Mouse (Mus musculus) intestine, postnatal 0 days (tissue): Measurements from ENCODE around the gene Hacl1. TPM values are rescaled to one million over a fixed set of nuclear protein-coding genes. Genes with fewer than 3 reads are reported as not detected.
"Not testable (repeated sequence)": the region's sequence is repeated elsewhere in the genome, so short reads cannot be mapped to it uniquely, and the experiment has no call there.

ENCODE experiments used
- ATAC-seq: fragments of 200-750 bp; cut with Nextera tagmentation; 2 replicates; pipeline ENCODE4 v1.8.0; 2017; ENCODE audit warnings: mild to moderate bottlenecking, moderate TSS enrichment, moderate library complexity
- H3K27ac ChIP-seq: fragments of 300-500 bp; sonication (generic); 2 replicates; pipeline ENCODE4 v1.5.1; 2014; ENCODE audit warnings: mild to moderate bottlenecking, low read depth, low read length, moderate library complexity
- H3K27me3 ChIP-seq: fragments of 300-500 bp; sonication (generic); replicated peaks from 2 replicates; pipeline ENCODE4 v1.6.1; 2014; ENCODE audit warnings: low read length, mixed read lengths; ENCODE audit not compliant: control insufficient read depth, insufficient read depth
- H3K36me3 ChIP-seq: fragments of 300-500 bp; sonication (generic); 2 replicates; pipeline ENCODE4 v1.6.1; 2014; ENCODE audit warnings: mild to moderate bottlenecking, moderate library complexity; ENCODE audit not compliant: control insufficient read depth, insufficient read depth
- H3K4me1 ChIP-seq: fragments of 300-500 bp; sonication (generic); replicated peaks from 2 replicates; pipeline ENCODE4 v1.6.1; 2014; ENCODE audit warnings: antibody characterized with exemption, low read length, mixed read lengths; ENCODE audit not compliant: control insufficient read depth, insufficient read depth
- H3K4me2 ChIP-seq: fragments of 300-500 bp; sonication (generic); replicated peaks from 2 replicates; pipeline ENCODE4 v1.6.1; 2014; ENCODE audit warnings: low read depth, mild to moderate bottlenecking, moderate library complexity
- H3K4me3 ChIP-seq: fragments of 300-500 bp; sonication (generic); 2 replicates; pipeline ENCODE4 v1.5.1; 2014; ENCODE audit warnings: low read depth, low read length
- H3K9ac ChIP-seq: fragments of 300-500 bp; sonication (generic); 2 replicates; pipeline ENCODE4 v1.6.1; 2014; ENCODE audit warnings: mild to moderate bottlenecking, low read depth, low read length
- H3K9me3 ChIP-seq: fragments of 300-500 bp; sonication (generic); 2 replicates; pipeline ENCODE4 v1.6.1; 2016; ENCODE audit warnings: mixed run types; ENCODE audit not compliant: control insufficient read depth
- CTCF ChIP-seq: sonication (generic); IDR thresholded peaks from 2 replicates; pipeline ENCODE4 v1.5.1; 2016; ENCODE audit warnings: low read depth, mild to moderate bottlenecking, control low read depth, antibody characterized with exemption, moderate library complexity
- WGBS: fragments of 180-500 bp; shearing (Covaris S2); extraction: QIAGEN DNeasy Blood & Tissue Kit; methylation state at CpG from one replicate; pipeline ENCODE4 v1.1.7; 2014; 5-methylcytosine and 5-hydroxymethylcytosine counted together
- polyA plus RNA-seq: library from polyadenylated mRNA; unstranded; fragments of >200 nt; fragmentation: Nextera tagmentation; extraction: Ambion mirVana; gene quantifications from 2 replicates; pipeline ENCODE4 v1.2.1, GENCODE M21; 2015

The Hacl1 gene
- polyA plus RNA-seq, 1 experiment from 2014 or later, result 35.5 TPM

DNA sequence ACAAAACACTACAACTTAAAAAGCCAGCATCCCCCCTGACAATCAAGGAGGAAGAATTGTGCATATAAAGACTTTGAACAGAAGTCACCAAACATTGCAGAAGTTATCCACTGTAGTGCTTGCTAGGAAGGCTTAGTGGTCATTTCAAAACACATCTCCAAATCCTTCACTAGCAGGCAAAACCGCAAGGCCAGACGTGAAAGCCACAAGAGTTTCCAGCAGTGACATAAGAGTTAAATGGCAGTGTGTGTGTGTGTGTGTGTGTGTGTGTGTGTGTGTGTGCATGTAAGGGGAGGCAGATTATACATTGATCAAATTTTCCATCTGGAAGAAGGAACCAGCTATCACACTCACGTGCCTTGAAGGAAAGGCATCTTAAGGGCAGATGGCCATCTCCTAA, 23.1 kb downstream of the Hacl1 start:
- no peaks in the 10 kb centered on the region for H3K9me3 ChIP-seq
- H3K4me2 ChIP-seq, result no peak overlapping the region
- H3K4me1 ChIP-seq, result no peaks in the 10 kb centered on the region
- H3K9ac ChIP-seq, result no peak overlapping the region
- WGBS, result 80% methylated on average over 3 of the region's 3 CpGs
- ATAC-seq, result no peak
- no peak overlapping the region for H3K27ac ChIP-seq
- no peak overlapping the region for H3K4me3 ChIP-seq
- H3K27me3 ChIP-seq, result no peaks in the 10 kb centered on the region
- H3K36me3 ChIP-seq, result peaks cover 10% of the 10 kb centered on the region; the same call in 1 of the 2 replicates
- TF ChIP-seq CTCF, result no peak

DNA sequence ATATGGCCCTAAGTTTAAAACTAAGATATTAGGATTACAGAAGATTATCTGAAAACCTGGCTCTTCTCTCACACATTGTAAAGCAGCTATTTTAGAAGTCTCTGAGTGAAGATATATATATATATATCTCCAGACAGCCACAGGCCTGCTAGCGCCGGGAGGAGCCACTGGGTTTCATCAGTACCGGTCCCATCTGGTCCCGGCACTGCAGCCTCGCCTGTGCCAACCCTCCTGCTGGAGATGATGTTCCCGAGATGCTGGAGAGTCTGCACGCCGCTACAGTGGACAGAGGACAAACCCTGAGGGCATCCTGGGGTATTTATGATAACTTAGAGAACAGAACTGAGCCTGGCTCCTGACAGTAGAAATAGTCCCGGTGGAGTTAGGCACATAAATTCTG, 23.9 kb downstream of the Hacl1 start:
- Histone ChIP-seq H3K27ac (no peak overlapping the region), H3K4me3 (no peak overlapping the region), H3K4me2 (no peak overlapping the region), H3K9me3 (no peaks in the 10 kb centered on the region), H3K9ac (no peak overlapping the region), H3K36me3 (peaks cover 15% of the 10 kb centered on the region; the same call in 1 of the 2 replicates), H3K27me3 (no peaks in the 10 kb centered on the region), H3K4me1 (no peaks in the 10 kb centered on the region)
- no peak for TF ChIP-seq CTCF
- 87% methylated on average over 9 of the region's 9 CpGs for WGBS
- ATAC-seq, result no peak

GRCm38 (mm10) chr14:31613671-31614070, 27.4 kb downstream of the Hacl1 start:
- no peaks in the 10 kb centered on the region for H3K9me3 ChIP-seq
- no peak overlapping the region for H3K27ac ChIP-seq
- no peak for TF ChIP-seq CTCF
- H3K9ac ChIP-seq, result no peak overlapping the region
- H3K36me3 ChIP-seq, result peaks cover 5% of the 10 kb centered on the region; the same call in 1 of the 2 replicates
- no peak overlapping the region for H3K4me3 ChIP-seq
- WGBS, result 79% methylated on average over 5 of the region's 5 CpGs
- H3K4me2 ChIP-seq, result no peak overlapping the region
- H3K4me1 ChIP-seq, result no peaks in the 10 kb centered on the region
- no peaks in the 10 kb centered on the region for H3K27me3 ChIP-seq
- ATAC-seq, result no peak

GRCm38 (mm10) chr14:31611986-31612385, 29.1 kb downstream of the Hacl1 start:
- 69% methylated on average over 4 of the region's 4 CpGs for WGBS
- TF ChIP-seq CTCF, result peak; percentile 47
- Histone ChIP-seq H3K4me1 (no peaks in the 10 kb centered on the region), H3K27ac (no peak overlapping the region), H3K4me3 (no peak overlapping the region), H3K9me3 (no peaks in the 10 kb centered on the region), H3K9ac (no peak overlapping the region), H3K4me2 (no peak overlapping the region), H3K36me3 (peaks cover 5% of the 10 kb centered on the region; the same call in 1 of the 2 replicates), H3K27me3 (no peaks in the 10 kb centered on the region)
- ATAC-seq, result no peak

DNA sequence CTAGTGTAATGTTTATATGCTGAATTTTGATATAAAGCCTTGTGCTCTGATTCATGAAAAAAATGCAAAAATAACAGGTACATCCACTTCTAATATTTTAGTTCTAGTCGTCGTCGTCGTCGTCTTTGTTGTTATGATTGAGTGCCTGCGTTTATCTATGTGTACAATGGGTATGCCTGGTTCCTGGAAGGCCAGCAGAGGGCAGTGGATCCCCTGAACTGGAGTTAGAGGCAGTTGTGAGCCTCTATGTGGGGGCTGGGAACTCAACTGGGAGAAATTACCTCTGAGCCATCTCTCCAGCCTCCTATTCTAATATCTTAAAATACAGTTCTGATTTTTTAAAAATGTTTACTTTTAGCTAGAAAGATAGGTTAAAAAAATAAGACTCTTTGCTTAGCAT, 35.6 kb downstream of the Hacl1 start:
- WGBS, result 55% methylated on average over 6 of the region's 6 CpGs

GRCm38 (mm10) chr14:31604916-31605315, 36.2 kb downstream of the Hacl1 start:
- H3K9me3 ChIP-seq, result no peaks in the 10 kb centered on the region
- no peaks in the 10 kb centered on the region for H3K4me1 ChIP-seq
- H3K27me3 ChIP-seq, result no peaks in the 10 kb centered on the region
- no peak overlapping the region for H3K9ac ChIP-seq
- no peak for ATAC-seq
- no peaks in the 10 kb centered on the region for H3K36me3 ChIP-seq
- H3K4me3 ChIP-seq, result no peak overlapping the region
- no peak overlapping the region for H3K4me2 ChIP-seq
- H3K27ac ChIP-seq, result no peak overlapping the region
- 68% methylated on average over 5 of the region's 5 CpGs for WGBS
- TF ChIP-seq CTCF, result peak; percentile 73

More for the DNA sequence above, 35.6 kb downstream of the Hacl1 start:
- no peak overlapping the region for H3K4me2 ChIP-seq
- no peaks in the 10 kb centered on the region for H3K27me3 ChIP-seq
- H3K9me3 ChIP-seq, result no peaks in the 10 kb centered on the region
- no peak for ATAC-seq
- no peaks in the 10 kb centered on the region for H3K4me1 ChIP-seq
- no peak overlapping the region for H3K27ac ChIP-seq
- peak; percentile 56 for TF ChIP-seq CTCF
- no peaks in the 10 kb centered on the region for H3K36me3 ChIP-seq
- H3K9ac ChIP-seq, result no peak overlapping the region
- no peak overlapping the region for H3K4me3 ChIP-seq

DNA sequence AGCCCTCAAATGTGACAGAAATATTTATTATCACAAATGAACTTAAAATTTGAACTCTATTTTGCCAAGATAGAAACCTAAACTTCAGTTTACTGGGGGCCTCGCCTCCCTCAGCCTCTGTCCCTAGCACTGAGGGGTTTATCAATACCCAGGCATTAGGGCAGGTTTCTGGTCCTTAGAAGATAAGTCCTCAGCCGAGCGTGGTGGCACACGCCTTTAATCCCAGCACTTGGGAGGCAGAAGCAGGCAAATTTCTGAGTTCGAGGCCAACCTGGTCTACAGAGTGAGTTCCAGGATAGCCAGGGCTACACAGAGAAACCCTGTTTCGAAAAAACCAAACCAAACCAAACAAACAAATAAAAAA, 38.5 kb downstream of the Hacl1 start:
- H3K9me3 ChIP-seq, H3K4me3 ChIP-seq, ATAC-seq, H3K27ac ChIP-seq, H3K9ac ChIP-seq, H3K36me3 ChIP-seq, H3K4me2 ChIP-seq, H3K27me3 ChIP-seq, H3K4me1 ChIP-seq: not testable (repeated sequence)
- WGBS, result 76% methylated on average over 6 of the region's 6 CpGs
